Mouse (Mus musculus) heart, adult 8-10 months (tissue): ENCODE measurements around the gene AF366264. TPM values are rescaled to one million over a fixed set of nuclear protein-coding genes. Genes with fewer than 3 reads are reported as not detected.
"Not testable (repeated sequence)": the region's sequence is repeated elsewhere in the genome, so short reads cannot be mapped to it uniquely, and the experiment has no call there.

ENCODE experiments used
- DNase-seq: peaks from one replicate; pipeline ENCODE4 v3.0.0; 2022; ENCODE audit warnings: low spot score
- total RNA-seq, 4 experiments: library from RNA; stranded (reverse); gene quantifications; 2 replicates each; pipeline ENCODE4 v1.2.4; 2022

AF366264 gene
- total RNA-seq: not detected

GRCm38 (mm10) chr8:13838289-13838688 is at the start of gene AF366264:
Gene AF366264 (minus strand): TSS chr8:13838389.
- DNase-seq: not testable (repeated sequence)

DNA sequence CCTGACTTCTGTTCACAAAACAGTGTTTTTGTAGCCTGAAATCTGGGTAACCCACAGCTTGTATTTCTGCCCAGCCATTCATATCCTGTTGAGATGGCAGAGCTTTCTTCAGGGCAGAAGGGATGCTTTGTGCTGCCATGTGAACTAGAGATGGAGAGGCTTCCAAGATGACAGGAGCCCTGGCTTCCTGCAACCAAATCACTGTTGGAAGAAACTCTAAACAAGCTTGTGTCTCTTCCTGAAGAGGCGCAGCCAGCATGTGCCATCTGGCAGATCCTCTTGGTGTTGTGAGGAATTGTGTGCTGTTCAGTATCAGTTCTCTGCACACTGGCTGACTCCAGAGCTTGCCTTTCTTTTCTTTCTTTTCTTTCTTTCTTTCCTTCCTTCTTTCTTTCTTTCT is 5.1 kb upstream of the AF366264 start:
- not testable (repeated sequence) for DNase-seq

DNA sequence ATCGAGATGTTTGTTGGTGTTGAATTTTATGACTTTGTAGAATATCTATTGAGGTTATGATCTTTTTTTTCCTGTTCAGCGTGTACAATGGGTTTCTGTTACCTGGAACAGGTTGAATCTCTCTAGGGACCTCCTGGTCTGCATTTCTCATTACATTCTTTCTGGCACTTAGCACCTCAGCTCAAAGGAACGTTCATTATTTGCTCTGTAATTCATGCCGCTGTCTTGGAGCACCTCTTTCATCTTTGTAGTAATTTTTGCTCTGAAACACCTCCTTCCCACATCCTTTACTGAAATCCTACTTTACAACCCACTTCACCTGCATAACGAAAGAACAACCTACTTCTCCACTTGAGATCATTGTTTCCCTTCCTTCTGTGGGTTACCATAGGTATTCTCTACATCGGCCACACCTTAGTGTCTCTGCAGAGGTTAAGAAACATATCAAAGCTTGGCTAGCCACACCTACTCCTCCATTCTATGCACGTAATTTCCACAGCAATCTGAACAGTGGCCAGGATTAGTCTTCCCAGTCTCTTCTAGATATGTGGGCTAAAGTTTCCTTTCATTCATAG is 9.5 kb downstream of the AF366264 start:
- no peak for DNase-seq

DNA sequence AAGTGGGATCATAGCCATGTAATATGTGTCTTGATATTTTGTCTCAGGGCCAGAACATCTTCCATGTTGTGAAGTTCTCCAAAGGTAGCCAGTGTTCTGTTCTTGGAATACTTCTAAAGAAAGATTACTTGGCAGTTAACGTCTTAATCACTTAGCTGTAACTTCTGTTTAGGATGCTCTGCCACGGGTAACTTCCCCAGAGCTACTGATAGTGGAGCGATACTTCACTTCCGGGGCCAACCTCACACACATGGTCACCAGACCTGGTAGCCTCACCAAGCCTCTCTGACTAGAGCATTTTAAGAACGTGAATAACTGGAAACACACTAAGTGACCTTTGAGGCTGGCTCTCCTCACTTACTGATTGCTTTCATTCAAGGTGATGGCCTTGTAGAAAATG is 38.6 kb downstream of the AF366264 start:
- no peak for DNase-seq

- DNase-seq: no peak
These were observed 40.5 kb downstream of the AF366264 start for GRCm38 (mm10) chr8:13797676-13798075.

- DNase-seq: no peak
These were observed 44.5 kb downstream of the AF366264 start for GRCm38 (mm10) chr8:13793746-13794101.

- DNase-seq: no peak
These were observed 45.0 kb downstream of the AF366264 start for GRCm38 (mm10) chr8:13793097-13793745.

DNA sequence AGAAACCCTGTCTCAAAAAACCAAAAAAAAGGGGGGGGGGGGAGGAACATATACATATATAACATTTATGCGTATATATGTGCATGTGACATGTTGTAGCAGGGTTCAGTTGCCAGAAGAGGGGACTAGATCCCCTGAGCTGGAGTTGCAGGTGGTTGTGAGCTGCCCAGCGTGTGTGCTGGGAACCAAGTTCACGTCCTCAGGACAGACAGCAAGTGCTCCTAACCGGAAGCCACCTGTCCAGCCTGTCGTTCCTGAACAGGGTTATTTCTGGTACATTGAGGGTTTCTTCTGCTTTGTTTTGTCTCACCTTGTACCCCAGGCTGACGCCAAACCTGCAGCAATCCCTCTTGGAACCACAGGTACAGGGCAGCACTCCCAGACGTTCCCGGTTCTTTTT is 48.6 kb downstream of the AF366264 start:
- DNase-seq: no peak

DNA sequence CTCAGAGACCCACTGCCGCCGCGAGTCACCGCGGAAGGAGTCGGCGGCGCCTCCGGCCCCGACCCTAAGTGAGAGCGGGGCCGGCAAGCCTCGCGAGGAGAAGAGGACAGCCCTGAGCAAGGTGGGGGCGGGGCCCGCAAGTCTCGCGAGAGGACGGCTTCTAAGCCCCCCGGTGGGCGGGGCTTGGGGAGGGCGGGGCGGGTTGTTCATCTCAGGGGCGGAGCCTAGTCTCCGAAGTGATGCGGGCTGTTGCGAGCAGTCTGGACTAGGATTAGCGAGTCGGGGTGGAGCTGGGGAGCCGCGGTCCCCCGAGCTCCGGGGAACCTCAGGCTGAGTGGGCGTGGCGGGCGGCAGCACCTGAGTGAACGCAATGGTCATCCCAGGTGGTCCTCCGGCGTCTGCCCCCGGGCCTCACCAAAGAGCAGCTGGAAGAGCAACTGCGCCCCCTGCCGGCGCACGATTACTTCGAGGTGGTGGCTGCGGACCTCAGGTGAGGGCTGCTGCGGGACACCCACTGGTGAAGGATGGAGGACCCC is 52.4 kb downstream of the AF366264 start:
- peak; percentile 90 for DNase-seq

- DNase-seq: peak; percentile 87
These were observed 52.9 kb downstream of the AF366264 start, which contains the start of gene Upf3a for GRCm38 (mm10) chr8:13785250-13785763. Gene Upf3a (plus strand): TSS chr8:13785615.

Other genes with a start within 250 kb of the AF366264 start
- 10 to 100 TPM; 13.2 to 16.2 (median 13.9) TPM for gene Rasa3, start 160.8 kb downstream of the AF366264 start, total RNA-seq
- not detected for gene Cfap97d2, start 132.5 kb downstream of the AF366264 start, total RNA-seq
- 10 to 100 TPM; 29.5 to 31.1 (median 29.9) TPM for gene Cdc16, start 80.7 kb downstream of the AF366264 start, total RNA-seq
- gene Upf3a, start 52.8 kb downstream of the AF366264 start, total RNA-seq: 1 to 10 TPM; 7.3 to 8.8 (median 8.0) TPM
- 1 to 10 TPM; 7.0 to 7.7 (median 7.4) TPM for gene Champ1, start 31.3 kb upstream of the AF366264 start, total RNA-seq
- 10 to 100 TPM; 15.3 to 21.2 (median 17.1) TPM for gene Coprs, start 51.9 kb upstream of the AF366264 start, total RNA-seq